Mouse (Mus musculus) embryonic facial prominence, embryonic 12.5 days (tissue): ENCODE measurements around the gene Ltbr. TPM values are rescaled to one million over a fixed set of nuclear protein-coding genes. Genes with fewer than 3 reads are reported as not detected.

ENCODE experiments used
- ATAC-seq: fragments of 200-750 bp; cut with Nextera tagmentation; 2 replicates; pipeline ENCODE4 v1.8.0; 2017; ENCODE audit not compliant: insufficient number of reproducible peaks, insufficient read depth, low FRiP score, low TSS enrichment
- H3K27ac ChIP-seq: fragments of 300-500 bp; sonication (generic); 2 replicates; pipeline ENCODE4 v1.5.1; 2016; ENCODE audit warnings: mild to moderate bottlenecking
- H3K27me3 ChIP-seq: fragments of 300-500 bp; sonication (generic); 2 replicates; pipeline ENCODE4 v1.6.1; 2016; ENCODE audit warnings: mild to moderate bottlenecking, moderate library complexity
- H3K36me3 ChIP-seq: fragments of 300-500 bp; sonication (generic); 2 replicates; pipeline ENCODE4 v1.6.1; 2016; ENCODE audit warnings: mild to moderate bottlenecking
- H3K4me1 ChIP-seq: fragments of 300-500 bp; sonication (generic); 2 replicates; pipeline ENCODE4 v1.6.1; 2016
- H3K4me2 ChIP-seq: fragments of 300-500 bp; sonication (generic); replicated peaks from 2 replicates; pipeline ENCODE4 v1.6.1; 2016; ENCODE audit warnings: mild to moderate bottlenecking, moderate library complexity
- H3K4me3 ChIP-seq: fragments of 300-500 bp; sonication (generic); 2 replicates; pipeline ENCODE4 v1.5.1; 2016; ENCODE audit warnings: mild to moderate bottlenecking
- H3K9ac ChIP-seq: fragments of 300-500 bp; sonication (generic); 2 replicates; pipeline ENCODE4 v1.6.1; 2016; ENCODE audit warnings: mild to moderate bottlenecking, moderate library complexity
- H3K9me3 ChIP-seq: fragments of 300-500 bp; sonication (generic); 2 replicates; pipeline ENCODE4 v1.6.1; 2016; ENCODE audit warnings: mild to moderate bottlenecking, moderate library complexity
- WGBS: fragments of 180-500 bp; shearing (Covaris S2); methylation state at CpG from one replicate; pipeline ENCODE4 v1.1.7; 2016; 5-methylcytosine and 5-hydroxymethylcytosine counted together
- polyA plus RNA-seq: library from polyadenylated mRNA; unstranded; fragments of >200 nt; fragmentation: Nextera tagmentation; extraction: Ambion mirVana; gene quantifications from 2 replicates; pipeline ENCODE4 v1.2.1, GENCODE M21; 2016

The Ltbr gene
- 27.2 and 28.2 TPM in 2 replicates for polyA plus RNA-seq

GRCm38 (mm10) chr6:125313546-125314230 is at the start of gene Ltbr:
Gene Ltbr (minus strand): TSS chr6:125313885.
- H3K4me2 ChIP-seq, result peak within 1 kb of the TSS; percentile 67
- 3% methylated on average over 44 of the region's 46 CpGs for WGBS

GRCm38 (mm10) chr6:125363021-125363420 is 49.3 kb upstream of the Ltbr start:
- H3K4me1 ChIP-seq, result peaks cover 30% of the 10 kb centered on the region
- no peak overlapping the region for H3K4me3 ChIP-seq
- no peaks in the 10 kb centered on the region for H3K9me3 ChIP-seq
- H3K4me2 ChIP-seq, result peak overlapping the region; percentile 38
- H3K9ac ChIP-seq, result no peak overlapping the region
- no peak for ATAC-seq
- H3K27me3 ChIP-seq, result peaks cover 29% of the 10 kb centered on the region; the same call in 1 of the 2 replicates
- H3K36me3 ChIP-seq, result peaks cover 41% of the 10 kb centered on the region
- no peak overlapping the region for H3K27ac ChIP-seq
- WGBS, result 16% methylated on average over 15 of the region's 15 CpGs

More at GRCm38 (mm10) chr6:125313546-125314230, at the start of gene Ltbr:
- peak; percentile 42 for ATAC-seq
- Histone ChIP-seq H3K27ac (peak within 1 kb of the TSS; percentile 65; the same call in 1 of the 2 replicates), H3K27me3 (no peaks in the 10 kb centered on the region), H3K4me3 (peak within 1 kb of the TSS; percentile 44), H3K4me1 (peaks cover 34% of the 10 kb centered on the region), H3K9ac (peak within 1 kb of the TSS; percentile 75), H3K9me3 (no peaks in the 10 kb centered on the region), H3K36me3 (no peaks in the 10 kb centered on the region)

GRCm38 (mm10) chr6:125361467-125362291 is 48.0 kb upstream of the Ltbr start:
- Histone ChIP-seq H3K4me1 (peaks cover 25% of the 10 kb centered on the region), H3K4me2 (0 out of 2 replicates have a peak overlapping the region, but pooled peaks have one; percentile 1), H3K9me3 (no peaks in the 10 kb centered on the region), H3K27ac (no peak overlapping the region), H3K9ac (no peak overlapping the region), H3K36me3 (peaks cover 51% of the 10 kb centered on the region), H3K27me3 (peaks cover 29% of the 10 kb centered on the region; the same call in 1 of the 2 replicates), H3K4me3 (no peak overlapping the region)
- ATAC-seq, result no peak
- WGBS, result 41% methylated on average over 38 of the region's 38 CpGs

GRCm38 (mm10) chr6:125360846-125361245 is 47.2 kb upstream of the Ltbr start:
- H3K27ac ChIP-seq, result no peak overlapping the region
- H3K4me2 ChIP-seq, result 0 out of 2 replicates have a peak overlapping the region, but pooled peaks have one; percentile 1
- no peak for ATAC-seq
- H3K4me3 ChIP-seq, result no peak overlapping the region
- H3K27me3 ChIP-seq, result peaks cover 29% of the 10 kb centered on the region; the same call in 1 of the 2 replicates
- H3K9me3 ChIP-seq, result no peaks in the 10 kb centered on the region
- peaks cover 51% of the 10 kb centered on the region for H3K36me3 ChIP-seq
- no peak overlapping the region for H3K9ac ChIP-seq
- WGBS, result 64% methylated on average over 9 of the region's 9 CpGs
- peaks cover 33% of the 10 kb centered on the region for H3K4me1 ChIP-seq

- ATAC-seq, result no peak
- Histone ChIP-seq H3K9me3 (no peaks in the 10 kb centered on the region), H3K36me3 (peaks cover 51% of the 10 kb centered on the region), H3K4me1 (peaks cover 42% of the 10 kb centered on the region), H3K4me3 (no peak overlapping the region), H3K4me2 (no peak overlapping the region), H3K27ac (no peak overlapping the region), H3K27me3 (peaks cover 29% of the 10 kb centered on the region; the same call in 1 of the 2 replicates), H3K9ac (no peak overlapping the region)
- WGBS, result 54% methylated on average over 9 of the region's 9 CpGs
These were observed 46.3 kb upstream of the Ltbr start for GRCm38 (mm10) chr6:125359999-125360398.

GRCm38 (mm10) chr6:125357334-125357733 is 43.6 kb upstream of the Ltbr start:
- Histone ChIP-seq H3K4me2 (no peak overlapping the region), H3K27me3 (peaks cover 16% of the 10 kb centered on the region; the same call in 1 of the 2 replicates), H3K4me3 (no peak overlapping the region), H3K36me3 (peaks cover 48% of the 10 kb centered on the region), H3K9ac (no peak overlapping the region), H3K4me1 (peaks cover 37% of the 10 kb centered on the region), H3K9me3 (no peaks in the 10 kb centered on the region), H3K27ac (no peak overlapping the region)
- no peak for ATAC-seq
- WGBS, result 89% methylated on average over 15 of the region's 15 CpGs

GRCm38 (mm10) chr6:125356264-125356663 is 42.6 kb upstream of the Ltbr start:
- H3K4me1 ChIP-seq, result peaks cover 41% of the 10 kb centered on the region
- ATAC-seq, result no peak
- H3K9ac ChIP-seq, result no peak overlapping the region
- H3K4me2 ChIP-seq, result no peak overlapping the region
- WGBS, result 20% methylated on average over 8 of the region's 8 CpGs
- H3K4me3 ChIP-seq, result no peak overlapping the region
- H3K27me3 ChIP-seq, result peaks cover 6% of the 10 kb centered on the region; the same call in 1 of the 2 replicates
- H3K9me3 ChIP-seq, result no peaks in the 10 kb centered on the region
- H3K27ac ChIP-seq, result no peak overlapping the region
- peaks cover 39% of the 10 kb centered on the region for H3K36me3 ChIP-seq

- Histone ChIP-seq H3K27ac (peak overlapping the region; percentile 78), H3K4me3 (no peak overlapping the region), H3K4me2 (peak overlapping the region; percentile 40), H3K27me3 (no peaks in the 10 kb centered on the region), H3K9ac (peak overlapping the region; percentile 10; the same call in 1 of the 2 replicates), H3K36me3 (peaks cover 29% of the 10 kb centered on the region), H3K4me1 (peaks cover 47% of the 10 kb centered on the region), H3K9me3 (no peaks in the 10 kb centered on the region)
- no peak for ATAC-seq
- whole genome bisulfite sequencing, result 5% methylated on average over 10 of the region's 10 CpGs
These were observed 41.6 kb upstream of the Ltbr start for GRCm38 (mm10) chr6:125355197-125355741.

GRCm38 (mm10) chr6:125354352-125355151 is 40.9 kb upstream of the Ltbr start:
- Histone ChIP-seq H3K9me3 (no peaks in the 10 kb centered on the region), H3K4me2 (peak overlapping the region; percentile 40), H3K36me3 (peaks cover 22% of the 10 kb centered on the region), H3K4me3 (no peak overlapping the region), H3K4me1 (peaks cover 47% of the 10 kb centered on the region), H3K9ac (peak overlapping the region; percentile 30; the same call in 1 of the 2 replicates), H3K27me3 (no peaks in the 10 kb centered on the region), H3K27ac (peak overlapping the region; percentile 78)
- 6% methylated on average over 14 of the region's 14 CpGs for WGBS
- no peak for ATAC-seq

GRCm38 (mm10) chr6:125353655-125354054 is 40.0 kb upstream of the Ltbr start:
- peak overlapping the region; percentile 78; the same call in 1 of the 2 replicates for H3K27ac ChIP-seq
- H3K9me3 ChIP-seq, result no peaks in the 10 kb centered on the region
- H3K4me1 ChIP-seq, result peaks cover 53% of the 10 kb centered on the region
- H3K36me3 ChIP-seq, result peaks cover 15% of the 10 kb centered on the region
- H3K4me2 ChIP-seq, result peak overlapping the region; percentile 40; the same call in 1 of the 2 replicates
- 84% methylated on average over 4 of the region's 4 CpGs for WGBS
- no peak for ATAC-seq
- H3K9ac ChIP-seq, result peak overlapping the region; percentile 30; the same call in 1 of the 2 replicates
- H3K4me3 ChIP-seq, result no peak overlapping the region
- no peaks in the 10 kb centered on the region for H3K27me3 ChIP-seq

- H3K27ac ChIP-seq, result no peak overlapping the region
- H3K9ac ChIP-seq, result no peak overlapping the region
- H3K27me3 ChIP-seq, result no peaks in the 10 kb centered on the region
- no peaks in the 10 kb centered on the region for H3K9me3 ChIP-seq
- 78% methylated on average over 11 of the region's 11 CpGs for WGBS
- no peak overlapping the region for H3K4me2 ChIP-seq
- no peak overlapping the region for H3K4me3 ChIP-seq
- ATAC-seq, result no peak
- peaks cover 58% of the 10 kb centered on the region for H3K4me1 ChIP-seq
- H3K36me3 ChIP-seq, result peaks cover 12% of the 10 kb centered on the region
These were observed 39.5 kb upstream of the Ltbr start for GRCm38 (mm10) chr6:125353221-125353620.
